Mouse (Mus musculus) forebrain, embryonic 16.5 days (tissue): ENCODE results near the gene Cpa4. TPM values are rescaled to one million over a fixed set of nuclear protein-coding genes. Genes with fewer than 3 reads are reported as not detected.

Experiments
- ATAC-seq: fragments of 200-750 bp; cut with Nextera tagmentation; 2 replicates; pipeline ENCODE4 v1.8.0; 2017; ENCODE audit warnings: mild to moderate bottlenecking, moderate library complexity
- H3K27ac ChIP-seq: fragments of 300-500 bp; sonication (generic); 2 replicates; pipeline ENCODE4 v1.5.1; 2014; ENCODE audit warnings: low read length, control low read depth
- H3K27me3 ChIP-seq: fragments of 300-500 bp; sonication (generic); replicated peaks from 2 replicates; pipeline ENCODE4 v1.6.1; 2014; ENCODE audit warnings: low read length; ENCODE audit not compliant: control insufficient read depth, insufficient read depth
- H3K36me3 ChIP-seq: fragments of 300-500 bp; sonication (generic); 2 replicates; pipeline ENCODE4 v1.6.1; 2014; ENCODE audit not compliant: control insufficient read depth, insufficient read depth
- H3K4me1 ChIP-seq: fragments of 300-500 bp; sonication (generic); replicated peaks from 2 replicates; pipeline ENCODE4 v1.6.1; 2014; ENCODE audit warnings: low read length; ENCODE audit not compliant: control insufficient read depth, insufficient read depth
- H3K4me2 ChIP-seq: fragments of 300-500 bp; sonication (generic); 2 replicates; pipeline ENCODE4 v1.6.1; 2014; ENCODE audit warnings: mild to moderate bottlenecking, low read length, control low read depth
- H3K4me3 ChIP-seq: fragments of 300-500 bp; sonication (generic); replicated peaks from 2 replicates; pipeline ENCODE4 v1.5.1; 2014; ENCODE audit warnings: mild to moderate bottlenecking, low read length, control low read depth
- H3K9ac ChIP-seq: fragments of 300-500 bp; sonication (generic); replicated peaks from 2 replicates; pipeline ENCODE4 v1.6.1; 2014; ENCODE audit warnings: low read depth, low read length, control low read depth
- H3K9me3 ChIP-seq: fragments of 300-500 bp; sonication (generic); 2 replicates; pipeline ENCODE4 v1.6.1; 2016; ENCODE audit warnings: low read length; ENCODE audit not compliant: control insufficient read depth
- WGBS: fragments of 180-500 bp; shearing (Covaris S2); extraction: QIAGEN DNeasy Blood & Tissue Kit; methylation state at CpG from one replicate; pipeline ENCODE4 v1.1.7; 2014; 5-methylcytosine and 5-hydroxymethylcytosine counted together
- polyA plus RNA-seq: library from polyadenylated mRNA; unstranded; fragments of >200 nt; fragmentation: Nextera tagmentation; extraction: Ambion mirVana; gene quantifications from 2 replicates; pipeline ENCODE4 v1.2.1, GENCODE M21; 2015

Gene Cpa4
- polyA plus RNA-seq, 1 experiment from 2014 or later: 1.6 TPM

GRCm38 (mm10) chr6:30550496-30551192 lies 17.5 kb upstream of the Cpa4 start:
- Histone ChIP-seq H3K36me3 (no peaks in the 10 kb centered on the region), H3K4me1 (peaks cover 57% of the 10 kb centered on the region), H3K4me3 (no peak overlapping the region), H3K27ac (peak overlapping the region; percentile 41), H3K9me3 (no peaks in the 10 kb centered on the region; the same call in 1 of the 2 replicates), H3K27me3 (no peaks in the 10 kb centered on the region), H3K9ac (no peak overlapping the region), H3K4me2 (no peak overlapping the region)
- 57% methylated on average over 7 of the region's 7 CpGs for WGBS
- ATAC-seq: no peak

GRCm38 (mm10) chr6:30551193-30551515 lies 17.0 kb upstream of the Cpa4 start:
- H3K27me3 ChIP-seq: no peaks in the 10 kb centered on the region
- H3K9ac ChIP-seq: no peak overlapping the region
- H3K27ac ChIP-seq: peak overlapping the region; percentile 91; the same call in 1 of the 2 replicates
- no peaks in the 10 kb centered on the region; the same call in 1 of the 2 replicates for H3K9me3 ChIP-seq
- no peak overlapping the region for H3K4me2 ChIP-seq
- H3K36me3 ChIP-seq: no peaks in the 10 kb centered on the region
- peak; percentile 34 for ATAC-seq
- H3K4me1 ChIP-seq: peaks cover 54% of the 10 kb centered on the region
- no peak overlapping the region for H3K4me3 ChIP-seq

GRCm38 (mm10) chr6:30551644-30552580 lies 16.3 kb upstream of the Cpa4 start:
- Histone ChIP-seq H3K4me2 (peak overlapping the region; percentile 65), H3K27ac (peak overlapping the region; percentile 91), H3K9me3 (no peaks in the 10 kb centered on the region; the same call in 1 of the 2 replicates), H3K36me3 (no peaks in the 10 kb centered on the region), H3K9ac (peak overlapping the region; percentile 57), H3K4me3 (peak overlapping the region; percentile 33), H3K4me1 (peaks cover 47% of the 10 kb centered on the region), H3K27me3 (no peaks in the 10 kb centered on the region)
- ATAC-seq: peak; percentile 78
- WGBS: 9% methylated on average over 23 of the region's 23 CpGs

- no peak overlapping the region for H3K4me2 ChIP-seq
- H3K27me3 ChIP-seq: no peaks in the 10 kb centered on the region
- no peaks in the 10 kb centered on the region; the same call in 1 of the 2 replicates for H3K9me3 ChIP-seq
- no peaks in the 10 kb centered on the region for H3K36me3 ChIP-seq
- no peak overlapping the region for H3K9ac ChIP-seq
- H3K4me3 ChIP-seq: no peak overlapping the region
- H3K4me1 ChIP-seq: peaks cover 43% of the 10 kb centered on the region
- no peak for ATAC-seq
- 42% methylated on average over 6 of the region's 6 CpGs for WGBS
- H3K27ac ChIP-seq: peak overlapping the region; percentile 56
Observed at GRCm38 (mm10) chr6:30552628-30553027, 15.5 kb upstream of the Cpa4 start.

GRCm38 (mm10) chr6:30553381-30554010 lies 14.7 kb upstream of the Cpa4 start:
- Histone ChIP-seq H3K27me3 (no peaks in the 10 kb centered on the region), H3K9ac (no peak overlapping the region), H3K27ac (no peak overlapping the region), H3K4me2 (no peak overlapping the region), H3K9me3 (no peaks in the 10 kb centered on the region; the same call in 1 of the 2 replicates), H3K36me3 (no peaks in the 10 kb centered on the region), H3K4me3 (no peak overlapping the region), H3K4me1 (peaks cover 34% of the 10 kb centered on the region)
- WGBS: 71% methylated on average over 7 of the region's 7 CpGs
- no peak for ATAC-seq

- H3K4me3 ChIP-seq: no peak overlapping the region
- no peaks in the 10 kb centered on the region; the same call in 1 of the 2 replicates for H3K9me3 ChIP-seq
- no peak overlapping the region for H3K4me2 ChIP-seq
- H3K9ac ChIP-seq: no peak overlapping the region
- no peaks in the 10 kb centered on the region for H3K27me3 ChIP-seq
- ATAC-seq: no peak
- 89% methylated on average over 5 of the region's 5 CpGs for WGBS
- H3K36me3 ChIP-seq: no peaks in the 10 kb centered on the region
- H3K4me1 ChIP-seq: peaks cover 30% of the 10 kb centered on the region
- H3K27ac ChIP-seq: no peak overlapping the region
Observed at GRCm38 (mm10) chr6:30554092-30554491, 14.1 kb upstream of the Cpa4 start.

- Histone ChIP-seq H3K27me3 (no peaks in the 10 kb centered on the region), H3K4me2 (no peak overlapping the region), H3K4me3 (no peak overlapping the region), H3K9me3 (no peaks in the 10 kb centered on the region; the same call in 1 of the 2 replicates), H3K27ac (no peak overlapping the region), H3K36me3 (no peaks in the 10 kb centered on the region), H3K9ac (no peak overlapping the region), H3K4me1 (peaks cover 24% of the 10 kb centered on the region)
- WGBS: 91% methylated on average over 5 of the region's 5 CpGs
- ATAC-seq: no peak
Observed at GRCm38 (mm10) chr6:30554621-30555170, 13.5 kb upstream of the Cpa4 start.

- whole genome bisulfite sequencing: 29% methylated on average over 4 of the region's 9 CpGs
- no peak for ATAC-seq
- H3K9me3 ChIP-seq: no peaks in the 10 kb centered on the region
- H3K4me2 ChIP-seq: no peak overlapping the region
- H3K4me3 ChIP-seq: no peak overlapping the region
- no peak overlapping the region for H3K9ac ChIP-seq
- peaks cover 18% of the 10 kb centered on the region for H3K4me1 ChIP-seq
- no peak overlapping the region for H3K27ac ChIP-seq
- H3K36me3 ChIP-seq: no peaks in the 10 kb centered on the region
- no peaks in the 10 kb centered on the region for H3K27me3 ChIP-seq
Observed at GRCm38 (mm10) chr6:30556080-30556479, 12.1 kb upstream of the Cpa4 start.

GRCm38 (mm10) chr6:30559726-30560125 lies 8.4 kb upstream of the Cpa4 start:
- no peak overlapping the region for H3K4me2 ChIP-seq

More at GRCm38 (mm10) chr6:30559726-30560125, 8.4 kb upstream of the Cpa4 start:
- Histone ChIP-seq H3K4me1 (no peaks in the 10 kb centered on the region), H3K9me3 (no peaks in the 10 kb centered on the region), H3K27ac (no peak overlapping the region), H3K4me3 (no peak overlapping the region), H3K9ac (no peak overlapping the region), H3K27me3 (no peaks in the 10 kb centered on the region), H3K36me3 (no peaks in the 10 kb centered on the region)
- 50% methylated on average over 1 of the region's 1 CpGs for WGBS
- no peak for ATAC-seq
